Mouse (Mus musculus) thymus, adult 2 months (tissue): ENCODE data around the gene Abhd17c.

ENCODE experiments used
- CTCF ChIP-seq: fragments of 200-500 bp; IDR thresholded peaks from 2 replicates; pipeline ENCODE4 v1.5.1; 2012; ENCODE audit warnings: mild to moderate bottlenecking, control low read depth, low read length, moderate library complexity, borderline replicate concordance; ENCODE audit not compliant: control insufficient read depth, poor library complexity, insufficient read depth; ENCODE audit errors: extremely low read depth
- POLR2A ChIP-seq: fragments of 200-500 bp; IDR thresholded peaks from 2 replicates; pipeline ENCODE4 v1.6.1; 2012; ENCODE audit warnings: mild to moderate bottlenecking, low read length, control low read depth, moderate library complexity; ENCODE audit not compliant: control insufficient read depth, poor library complexity, insufficient read depth; ENCODE audit errors: extremely low read depth

- no peak for TF ChIP-seq CTCF
- TF ChIP-seq POLR2A = no peak
These were observed 19.0 kb downstream of the Abhd17c start for GRCm38 (mm10) chr7:84132704-84133103.
